Mouse (Mus musculus) brain, adult 10 weeks (tissue): ENCODE measurements around the gene Olfr743. TPM values are rescaled to one million over a fixed set of nuclear protein-coding genes. Genes with fewer than 3 reads are reported as not detected.

Experiments used
- polyA plus RNA-seq: library from polyadenylated mRNA; stranded (reverse); fragments of 350-450 nt; fragmentation: Illumina TruSeq; extraction: RNeasy Lipid Tissue Mini Kit (QIAGEN cat#74804); gene quantifications from one replicate; pipeline ENCODE4 v1.2.3, GENCODE M21; 2015; ENCODE audit warnings: low read depth, low replicate concordance

Gene Olfr743
- polyA plus RNA-seq = not detected

DNA sequence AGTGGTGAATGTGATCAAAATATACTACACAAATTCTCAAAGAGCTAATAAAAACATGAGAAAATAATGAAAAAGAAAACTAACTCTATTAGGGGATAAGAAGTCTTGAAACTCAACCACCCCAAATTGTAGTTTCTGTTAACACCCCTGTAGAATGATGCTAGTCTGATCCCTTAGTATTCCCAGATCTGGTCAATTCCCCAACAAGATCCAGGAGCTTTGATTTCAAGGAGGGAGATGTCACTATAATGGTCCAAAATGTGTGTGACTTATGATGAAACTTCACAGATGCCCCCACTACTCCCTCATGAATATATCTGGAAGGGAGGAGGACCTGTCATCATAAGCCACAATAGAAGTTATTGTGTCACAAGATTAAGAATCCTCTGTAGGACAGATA, at the start of gene Olfr743:
Gene Olfr743, plus strand, starts transcription at position 301 of the 400 bp plus-strand sequence.

DNA sequence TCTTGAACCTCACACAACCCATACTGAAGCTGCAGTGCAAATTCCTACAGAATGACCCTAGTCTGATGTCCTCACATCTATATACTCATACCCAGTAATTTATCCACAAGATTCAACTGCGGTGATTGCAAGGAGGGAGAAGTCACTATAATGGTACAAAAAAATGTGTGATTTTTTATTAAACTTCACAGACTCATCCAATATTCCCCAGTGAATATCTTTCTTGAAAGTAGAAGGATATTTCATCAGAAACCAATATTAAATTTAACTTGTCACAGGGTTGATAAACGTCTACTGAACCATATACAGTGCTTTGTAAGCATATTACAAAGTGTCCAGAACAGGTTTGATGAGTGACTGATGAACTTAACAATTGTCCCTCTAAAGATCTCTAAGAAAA, 49.2 kb upstream of the Olfr743 start, which contains the start of gene Olfr741:
Gene Olfr741, plus strand, starts transcription at position 301 of the 400 bp plus-strand sequence.

DNA sequence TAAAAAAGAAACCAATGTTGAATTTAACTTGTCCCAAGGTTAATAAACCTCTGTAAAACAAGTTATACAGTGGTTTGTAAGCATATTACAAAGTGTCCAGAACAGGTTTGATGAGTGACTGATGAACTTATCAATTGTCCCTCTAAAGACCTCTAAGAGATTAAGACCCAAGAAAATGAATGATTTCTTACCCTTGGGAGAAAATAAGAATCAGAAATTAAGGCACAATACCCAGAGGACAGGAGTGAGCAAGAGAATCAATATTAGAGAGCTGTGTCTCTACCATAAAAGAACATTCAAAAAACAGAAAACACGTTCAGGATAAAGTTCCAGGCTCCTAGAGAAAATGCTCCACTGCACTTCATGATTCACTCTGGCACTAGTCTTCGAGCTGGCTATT, 18.3 kb upstream of the Olfr743 start, which contains the start of gene Olfr742:
Gene Olfr742, plus strand, starts transcription at position 301 of the 400 bp plus-strand sequence.

Other genes starting within 250 kb of the Olfr743 start
- not detected for gene Olfr732, start 237.6 kb upstream of the Olfr743 start, polyA plus RNA-seq
- not detected for gene Olfr733, start 220.3 kb upstream of the Olfr743 start, polyA plus RNA-seq
- not detected for gene Olfr734, start 195.1 kb upstream of the Olfr743 start, polyA plus RNA-seq
- gene Olfr735, start 173.0 kb upstream of the Olfr743 start, polyA plus RNA-seq = not detected
- not detected for gene Tlr11, start 163.9 kb upstream of the Olfr743 start, polyA plus RNA-seq
- gene Olfr736, start 140.7 kb upstream of the Olfr743 start, polyA plus RNA-seq = not detected
- gene Olfr738, start 114.3 kb upstream of the Olfr743 start, polyA plus RNA-seq = not detected
- not detected for gene Olfr739, start 103.2 kb upstream of the Olfr743 start, polyA plus RNA-seq
- gene Olfr740, start 76.3 kb upstream of the Olfr743 start, polyA plus RNA-seq = not detected
- gene Olfr741, start 49.1 kb upstream of the Olfr743 start, polyA plus RNA-seq = not detected
- gene Olfr742, start 18.2 kb upstream of the Olfr743 start, polyA plus RNA-seq = not detected
- gene Olfr744, start 93.0 kb downstream of the Olfr743 start, polyA plus RNA-seq = not detected
- not detected for gene Olfr745, start 117.5 kb downstream of the Olfr743 start, polyA plus RNA-seq
- gene Olfr746, start 125.2 kb downstream of the Olfr743 start, polyA plus RNA-seq = not detected
- not detected for gene Olfr747, start 171.4 kb downstream of the Olfr743 start, polyA plus RNA-seq
- gene Olfr748, start 185.5 kb downstream of the Olfr743 start, polyA plus RNA-seq = not detected
- gene Olfr749, start 223.3 kb downstream of the Olfr743 start, polyA plus RNA-seq = not detected